Mouse (Mus musculus) heart, embryonic 16.5 days (tissue): ENCODE results near the gene Zfp523. TPM values are rescaled to one million over a fixed set of nuclear protein-coding genes. Genes with fewer than 3 reads are reported as not detected.

Experiments
- ATAC-seq: fragments of 200-750 bp; cut with Nextera tagmentation; replicated peaks from 2 replicates; pipeline ENCODE4 v1.8.0; 2017; ENCODE audit warnings: moderate number of reproducible peaks; ENCODE audit not compliant: insufficient read depth, low FRiP score; ENCODE audit errors: extremely low read depth
- H3K27ac ChIP-seq: fragments of 300-500 bp; sonication (generic); 2 replicates; pipeline ENCODE4 v1.5.1; 2014; ENCODE audit warnings: mild to moderate bottlenecking, low read length, control low read depth, moderate library complexity
- H3K27me3 ChIP-seq: fragments of 300-500 bp; sonication (generic); 2 replicates; pipeline ENCODE4 v1.6.1; 2014; ENCODE audit warnings: low read length, mixed read lengths; ENCODE audit not compliant: control insufficient read depth, insufficient read depth
- H3K36me3 ChIP-seq: fragments of 300-500 bp; sonication (generic); 2 replicates; pipeline ENCODE4 v1.6.1; 2014; ENCODE audit not compliant: control insufficient read depth, insufficient read depth
- H3K4me1 ChIP-seq: fragments of 300-500 bp; sonication (generic); 2 replicates; pipeline ENCODE4 v1.6.1; 2014; ENCODE audit warnings: low read length, mixed read lengths; ENCODE audit not compliant: control insufficient read depth, insufficient read depth
- H3K4me2 ChIP-seq: fragments of 300-500 bp; sonication (generic); 2 replicates; pipeline ENCODE4 v1.6.1; 2014; ENCODE audit warnings: low read depth, mild to moderate bottlenecking, control low read depth, low read length
- H3K4me3 ChIP-seq: fragments of 300-500 bp; sonication (generic); 2 replicates; pipeline ENCODE4 v1.5.1; 2014; ENCODE audit warnings: mild to moderate bottlenecking, control low read depth, low read length
- H3K9ac ChIP-seq: fragments of 300-500 bp; sonication (generic); 2 replicates; pipeline ENCODE4 v1.6.1; 2014; ENCODE audit warnings: low read length, control low read depth
- H3K9me3 ChIP-seq: fragments of 300-500 bp; sonication (generic); replicated peaks from 2 replicates; pipeline ENCODE4 v1.6.1; 2016; ENCODE audit warnings: low read length; ENCODE audit not compliant: control insufficient read depth
- WGBS: fragments of 180-500 bp; shearing (Covaris S2); extraction: QIAGEN DNeasy Blood & Tissue Kit; methylation state at CpG from one replicate; pipeline ENCODE4 v1.1.7; 2014; 5-methylcytosine and 5-hydroxymethylcytosine counted together
- polyA plus RNA-seq: library from polyadenylated mRNA; unstranded; fragments of >200 nt; fragmentation: Nextera tagmentation; extraction: Ambion mirVana; gene quantifications from 2 replicates; pipeline ENCODE4 v1.2.1, GENCODE M21; 2015

Gene Zfp523
- polyA plus RNA-seq, 1 experiment from 2014 or later: 20.5 TPM

DNA sequence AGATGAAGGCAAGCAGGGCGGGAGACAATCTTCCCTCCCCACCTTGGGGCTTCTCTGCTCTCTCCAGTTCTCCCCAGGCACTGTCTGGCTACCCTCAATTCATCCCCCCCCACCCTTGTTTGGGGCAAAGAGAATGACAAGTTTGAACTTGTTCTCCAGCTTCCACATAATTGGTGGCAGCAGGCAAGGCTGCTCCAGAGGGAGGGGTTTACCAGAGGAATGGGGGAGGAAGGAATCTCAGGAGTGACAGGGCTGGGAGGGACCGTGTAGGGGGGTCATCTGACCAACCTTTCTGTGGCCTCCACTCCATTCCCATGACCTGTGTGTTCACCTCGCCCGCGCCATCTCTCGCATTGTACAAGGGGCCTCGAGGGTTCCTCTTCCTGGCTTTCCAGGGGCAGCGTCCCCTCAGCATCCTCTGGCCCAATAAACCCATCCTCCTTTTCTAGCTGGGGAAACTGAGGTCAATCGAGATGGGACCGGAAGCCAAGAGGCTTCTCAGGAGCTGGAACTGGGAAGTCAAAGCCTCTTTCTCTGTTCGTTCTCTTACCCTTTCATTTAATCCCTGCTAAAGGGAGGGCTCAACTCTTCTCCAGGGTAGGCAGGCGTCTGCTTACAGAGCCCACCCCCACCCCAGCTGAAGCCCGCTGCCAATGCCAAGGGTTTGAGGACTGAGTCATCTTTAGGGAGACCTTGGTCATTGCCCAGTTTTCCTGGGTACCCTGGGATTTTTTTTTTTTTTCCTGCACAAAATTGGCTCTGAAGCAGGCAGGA is 36.3 kb upstream of the Zfp523 start:
- no peak overlapping the region for H3K27ac ChIP-seq
- no peak overlapping the region for H3K4me3 ChIP-seq
- no peaks in the 10 kb centered on the region for H3K36me3 ChIP-seq
- H3K9me3 ChIP-seq: no peaks in the 10 kb centered on the region
- H3K27me3 ChIP-seq: peaks cover 58% of the 10 kb centered on the region
- H3K4me2 ChIP-seq: no peak overlapping the region
- peaks cover 26% of the 10 kb centered on the region for H3K4me1 ChIP-seq
- no peak for ATAC-seq
- H3K9ac ChIP-seq: no peak overlapping the region
- 38% methylated on average over 13 of the region's 13 CpGs for WGBS

DNA sequence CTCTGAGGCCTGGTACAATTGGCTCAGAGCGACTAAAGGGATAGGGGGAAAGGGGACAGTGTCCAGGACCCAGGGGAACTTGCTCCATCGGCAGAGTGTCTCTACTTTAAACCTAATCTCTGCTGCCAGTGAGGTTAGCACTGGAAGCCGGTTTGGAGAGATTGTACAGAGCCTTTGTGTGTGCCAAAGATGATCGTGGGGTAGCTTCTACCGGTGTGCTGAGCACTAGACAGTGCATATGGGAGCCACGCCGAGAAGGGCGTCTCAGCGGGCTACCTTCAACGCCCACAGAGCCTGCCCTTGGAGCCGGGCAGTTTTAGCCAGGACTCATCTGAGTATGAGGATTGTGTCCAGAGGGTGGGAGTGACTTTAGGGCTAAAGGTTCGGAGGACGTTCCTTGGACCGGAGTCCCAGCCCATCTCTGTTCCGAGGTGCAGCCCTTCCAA is 35.7 kb upstream of the Zfp523 start:
- Histone ChIP-seq H3K9ac (no peak overlapping the region), H3K27ac (no peak overlapping the region), H3K4me1 (peaks cover 26% of the 10 kb centered on the region), H3K27me3 (peaks cover 59% of the 10 kb centered on the region), H3K9me3 (no peaks in the 10 kb centered on the region), H3K36me3 (no peaks in the 10 kb centered on the region), H3K4me2 (peak overlapping the region; percentile 99), H3K4me3 (peak overlapping the region; percentile 65)
- no peak for ATAC-seq
- 7% methylated on average over 15 of the region's 15 CpGs for WGBS

DNA sequence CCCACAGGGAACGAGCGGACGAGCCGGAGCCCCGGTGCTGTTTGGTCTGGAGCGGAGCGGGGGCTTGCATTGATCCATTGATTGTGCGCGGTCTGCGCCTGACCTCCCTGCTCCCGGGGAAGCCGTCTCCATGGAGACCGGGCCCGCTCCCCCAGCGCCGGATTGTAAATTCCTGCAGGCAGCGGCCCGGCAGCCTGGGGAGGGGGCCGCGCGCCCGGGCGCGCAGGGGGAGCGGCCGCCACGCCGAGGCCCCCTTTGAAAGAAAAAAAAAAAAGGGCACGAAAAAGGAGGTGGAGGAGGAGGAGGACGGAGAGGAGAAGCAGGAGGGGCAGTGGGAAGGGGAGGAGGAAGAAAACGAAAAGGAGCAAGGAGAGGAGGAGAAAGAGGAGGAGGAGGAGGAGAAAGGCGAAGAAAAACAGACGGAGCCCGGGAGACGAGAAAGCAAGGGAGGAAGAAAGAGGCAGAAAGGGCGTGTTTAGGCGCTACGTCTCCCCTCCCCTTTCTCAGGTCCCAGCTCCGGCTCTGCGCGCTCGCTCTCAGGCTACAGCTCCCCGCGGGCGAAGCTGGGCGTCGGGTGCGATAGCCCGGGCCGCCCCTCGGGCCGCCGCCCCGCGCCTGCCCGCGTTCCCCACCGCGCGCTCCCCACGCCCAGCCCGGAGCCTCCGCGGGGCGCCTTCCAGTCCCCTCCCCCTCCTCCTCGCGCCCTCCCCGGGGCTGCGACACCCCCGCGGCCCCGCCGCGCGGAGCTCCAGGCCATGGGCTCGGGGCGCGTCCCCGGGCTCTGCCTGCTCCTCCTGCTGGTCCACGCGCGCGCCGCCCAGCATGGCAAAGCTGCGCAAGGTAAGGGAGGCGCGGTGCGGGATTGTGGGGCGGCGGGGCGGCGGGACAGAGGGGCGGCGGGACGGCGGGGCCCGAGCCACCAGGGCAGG is 34.9 kb upstream of the Zfp523 start, which contains the start of gene Scube3:
TSS of gene Scube3 (plus strand) at position 371 of the 929 bp plus-strand sequence.
- no peak within 1 kb of the TSS for H3K27ac ChIP-seq
- peaks cover 65% of the 10 kb centered on the region for H3K27me3 ChIP-seq
- H3K4me1 ChIP-seq: peaks cover 20% of the 10 kb centered on the region
- peak within 1 kb of the TSS; percentile 99 for H3K4me2 ChIP-seq
- H3K4me3 ChIP-seq: peak within 1 kb of the TSS; percentile 65
- no peaks in the 10 kb centered on the region for H3K9me3 ChIP-seq
- WGBS: under 1% methylated on average over 79 of the region's 97 CpGs
- ATAC-seq: no peak
- H3K9ac ChIP-seq: peak within 1 kb of the TSS; percentile 56
- no peaks in the 10 kb centered on the region for H3K36me3 ChIP-seq

DNA sequence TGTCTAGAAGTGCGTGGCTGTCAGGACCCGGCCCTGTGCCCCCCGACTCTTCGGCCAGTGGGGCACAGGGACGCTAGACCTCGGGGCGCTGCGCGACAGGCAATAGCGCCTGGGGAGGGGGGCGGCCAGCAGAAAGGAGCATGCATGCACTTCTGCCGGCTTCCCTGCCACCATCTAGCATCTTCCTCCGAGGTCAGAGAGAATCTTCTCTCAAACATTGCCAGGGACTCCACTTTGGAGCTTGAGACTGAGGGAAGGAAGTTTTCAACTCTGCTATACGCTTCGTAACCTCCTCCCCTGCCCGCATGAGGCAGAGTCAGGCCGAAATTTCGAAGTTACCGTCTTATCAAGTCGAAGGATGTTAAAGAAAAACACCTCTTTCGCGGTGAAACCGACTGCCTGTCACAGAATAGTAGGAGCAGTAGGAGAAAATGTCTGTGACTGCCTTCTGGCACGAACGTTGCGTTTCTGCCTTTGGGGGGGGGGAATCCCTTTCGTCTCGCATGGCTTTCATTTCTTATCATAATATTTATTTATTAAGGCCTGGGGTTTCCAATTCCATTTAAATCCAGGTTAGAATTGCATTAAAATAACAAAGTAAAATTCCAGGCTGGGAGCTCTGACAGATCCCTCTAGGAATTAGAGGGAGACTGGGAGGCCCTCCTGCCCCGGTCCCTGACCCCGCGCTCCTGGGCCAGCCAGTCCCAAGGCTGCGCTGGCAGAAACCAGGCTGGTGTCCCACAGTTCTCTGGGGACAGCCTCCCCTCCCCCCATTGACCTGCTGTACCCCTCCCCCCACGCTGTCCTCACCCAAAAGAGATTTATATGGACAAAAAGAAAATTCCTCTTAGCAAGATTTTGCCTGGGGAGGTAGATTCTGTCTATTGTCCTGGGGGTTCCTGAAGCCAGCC is 34.0 kb upstream of the Zfp523 start:
- H3K9me3 ChIP-seq: no peaks in the 10 kb centered on the region
- no peak overlapping the region for H3K27ac ChIP-seq
- H3K4me1 ChIP-seq: peaks cover 20% of the 10 kb centered on the region
- peak overlapping the region; percentile 99 for H3K4me2 ChIP-seq
- peak overlapping the region; percentile 65 for H3K4me3 ChIP-seq
- peaks cover 67% of the 10 kb centered on the region for H3K27me3 ChIP-seq
- no peak for ATAC-seq
- peak overlapping the region; percentile 56 for H3K9ac ChIP-seq
- H3K36me3 ChIP-seq: no peaks in the 10 kb centered on the region
- WGBS: 3% methylated on average over 32 of the region's 33 CpGs

DNA sequence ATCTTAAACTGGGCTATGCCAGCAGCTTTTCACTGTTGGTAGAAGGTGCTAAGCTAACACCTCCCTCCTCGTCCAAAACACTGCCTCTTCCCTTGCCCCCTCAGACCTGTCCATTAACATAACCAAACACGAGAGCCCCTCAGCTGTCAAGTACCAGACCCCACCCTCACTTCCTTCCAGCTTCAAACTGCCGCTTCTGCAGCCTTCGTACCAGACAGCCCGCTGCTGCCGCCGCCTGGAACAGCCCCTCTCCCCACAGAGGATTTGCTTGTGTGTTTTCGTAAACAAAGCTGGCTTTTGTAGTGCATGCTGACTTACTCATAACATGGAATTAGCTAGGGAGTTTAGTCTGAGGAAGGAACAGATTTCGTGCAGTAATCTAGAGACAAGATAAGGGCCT is 33.2 kb upstream of the Zfp523 start:
- Histone ChIP-seq H3K4me2 (peak overlapping the region; percentile 19; the same call in 1 of the 2 replicates), H3K4me1 (peaks cover 20% of the 10 kb centered on the region)
- ATAC-seq: no peak

DNA sequence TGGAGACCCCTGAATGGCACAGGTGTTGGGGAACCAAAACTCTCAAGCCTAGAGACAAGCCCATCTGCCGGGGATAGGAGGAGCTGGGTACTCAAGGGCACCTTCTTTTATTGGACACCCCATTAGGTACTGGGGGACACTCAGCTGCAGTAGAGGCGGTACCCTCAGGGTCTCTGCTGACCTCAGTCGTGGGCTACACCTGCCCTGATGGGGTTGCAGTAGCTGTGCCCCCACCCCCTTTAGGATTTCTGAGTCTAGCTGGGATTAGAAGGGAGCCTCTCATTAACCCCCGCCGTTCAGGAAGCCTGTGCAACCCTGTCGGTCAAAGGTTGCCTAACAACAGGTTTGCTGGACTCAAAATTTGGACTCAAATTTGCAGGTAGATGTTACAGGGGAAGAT is 32.7 kb upstream of the Zfp523 start:
- Histone ChIP-seq H3K4me2 (peak overlapping the region; percentile 19; the same call in 1 of the 2 replicates), H3K36me3 (no peaks in the 10 kb centered on the region), H3K9me3 (no peaks in the 10 kb centered on the region), H3K27me3 (peaks cover 75% of the 10 kb centered on the region), H3K4me3 (no peak overlapping the region), H3K9ac (no peak overlapping the region), H3K4me1 (peaks cover 20% of the 10 kb centered on the region), H3K27ac (no peak overlapping the region)
- WGBS: 22% methylated on average over 6 of the region's 6 CpGs
- no peak for ATAC-seq

More for the DNA sequence above, 33.2 kb upstream of the Zfp523 start:
- H3K27ac ChIP-seq: no peak overlapping the region
- H3K27me3 ChIP-seq: peaks cover 75% of the 10 kb centered on the region
- 0 out of 2 replicates have a peak overlapping the region, but pooled peaks have one; percentile 1 for H3K4me3 ChIP-seq
- WGBS: 7% methylated on average over 9 of the region's 9 CpGs
- H3K36me3 ChIP-seq: no peaks in the 10 kb centered on the region
- no peaks in the 10 kb centered on the region for H3K9me3 ChIP-seq
- H3K9ac ChIP-seq: no peak overlapping the region

DNA sequence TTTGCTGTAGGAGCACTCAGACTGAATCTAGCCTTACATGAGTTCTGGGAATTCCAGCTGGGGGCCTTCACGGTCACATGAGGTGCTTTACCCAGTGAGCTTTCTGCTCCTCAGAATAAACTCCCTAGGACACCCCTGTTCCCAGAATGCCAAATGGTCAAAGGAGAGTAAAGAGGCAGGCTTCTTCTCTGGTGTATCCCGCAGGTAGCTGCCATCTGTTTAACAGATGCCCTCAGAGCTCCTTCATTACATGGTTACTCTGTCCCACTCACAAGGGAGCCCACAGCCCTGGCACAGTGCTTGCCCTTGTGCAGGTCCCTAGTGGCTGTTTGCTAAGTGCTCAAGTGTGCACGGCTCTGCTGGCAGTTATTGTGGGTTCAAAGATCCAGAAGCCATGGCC is 28.6 kb upstream of the Zfp523 start:
- no peaks in the 10 kb centered on the region for H3K36me3 ChIP-seq
- no peak overlapping the region for H3K4me2 ChIP-seq
- no peak overlapping the region for H3K4me3 ChIP-seq
- no peak overlapping the region for H3K9ac ChIP-seq
- 64% methylated on average over 3 of the region's 3 CpGs for WGBS
- H3K9me3 ChIP-seq: no peaks in the 10 kb centered on the region
- H3K4me1 ChIP-seq: peaks cover 6% of the 10 kb centered on the region
- no peak overlapping the region for H3K27ac ChIP-seq
- H3K27me3 ChIP-seq: peaks cover 42% of the 10 kb centered on the region
- no peak for ATAC-seq

DNA sequence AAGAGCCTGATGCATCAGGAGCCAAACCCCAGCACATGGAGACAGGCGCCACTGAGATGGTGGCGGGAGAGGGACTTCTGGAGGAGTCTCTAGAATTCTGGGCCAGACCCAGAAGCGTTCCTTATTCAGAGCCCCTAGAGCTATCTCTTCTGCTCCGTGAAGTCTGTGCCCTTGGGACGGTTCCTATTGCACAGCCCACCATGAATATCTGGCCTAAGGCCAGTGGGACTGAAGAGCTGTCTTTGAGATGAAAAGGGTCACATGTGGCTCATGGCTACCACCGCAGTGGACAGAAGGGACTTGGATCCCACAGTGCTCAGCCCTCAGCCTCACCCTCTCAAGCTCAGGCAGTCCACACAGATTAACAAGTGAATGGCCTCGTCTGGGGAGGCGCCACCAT is 27.2 kb upstream of the Zfp523 start:
- H3K4me1 ChIP-seq: no peaks in the 10 kb centered on the region
- no peak overlapping the region for H3K4me3 ChIP-seq
- H3K27me3 ChIP-seq: peaks cover 32% of the 10 kb centered on the region
- no peak overlapping the region for H3K9ac ChIP-seq
- WGBS: 50% methylated on average over 8 of the region's 8 CpGs
- H3K27ac ChIP-seq: no peak overlapping the region
- H3K4me2 ChIP-seq: no peak overlapping the region
- no peaks in the 10 kb centered on the region for H3K9me3 ChIP-seq
- H3K36me3 ChIP-seq: no peaks in the 10 kb centered on the region
- ATAC-seq: no peak
